Mouse (Mus musculus) erythroblast, adult 5-6 weeks (primary cell): ENCODE results near the gene 2010111I01Rik. TPM values are rescaled to one million over a fixed set of nuclear protein-coding genes. Genes with fewer than 3 reads are reported as not detected.

Experiments used
- ATAC-seq: replicated peaks from 2 replicates; pipeline ENCODE4 v1.8.0; 2016; ENCODE audit warnings: moderate number of reproducible peaks, mild to moderate bottlenecking, moderate TSS enrichment, inconsistent platforms; ENCODE audit not compliant: poor library complexity, low FRiP score, severe bottlenecking
- total RNA-seq, 2 experiments: library from RNA; stranded (forward) in 1 of 2; stranded (reverse) in 1 of 2; fragments of 150-400 nt in 1 of 2; fragments of 200-764, 138-1000 nt in 1 of 2; gene quantifications; 2 replicates each; pipeline versions ENCODE4 v1.2.3 to v1.2.4; 2015 to 2017; ENCODE audit warnings: low replicate concordance in 2 of 2

2010111I01Rik gene
- total RNA-seq, 2 experiments from 2014 or later = 3.8 to 6.4 TPM

- no peak for ATAC-seq
These were observed 351.1 kb downstream of the 2010111I01Rik start for GRCm38 (mm10) chr13:63315777-63316176.

- ATAC-seq = no peak
These were observed 351.7 kb downstream of the 2010111I01Rik start for GRCm38 (mm10) chr13:63316407-63316806.

- no peak for ATAC-seq
These were observed 353.0 kb downstream of the 2010111I01Rik start for GRCm38 (mm10) chr13:63317681-63318104.

DNA sequence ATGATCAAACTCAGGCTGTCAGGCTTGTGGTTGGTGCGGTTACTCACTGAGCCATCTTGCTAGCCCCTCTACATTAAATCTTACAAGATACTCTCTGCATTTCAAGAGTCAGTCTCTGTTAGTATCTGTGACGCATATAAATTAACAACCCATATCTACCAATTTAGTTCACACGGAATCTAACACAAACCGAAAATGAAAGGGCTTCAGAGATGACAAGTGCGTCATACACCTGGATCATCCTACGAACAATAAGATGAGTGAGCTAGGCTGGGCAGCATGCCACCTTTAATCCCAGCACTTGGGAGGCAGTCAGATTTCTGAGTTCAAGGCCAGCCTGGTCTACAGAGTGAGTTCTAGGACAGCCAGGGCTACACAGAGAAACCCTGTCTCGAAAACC is 355.1 kb downstream of the 2010111I01Rik start:
- ATAC-seq = no peak

- no peak for ATAC-seq
These were observed 357.0 kb downstream of the 2010111I01Rik start for GRCm38 (mm10) chr13:63321689-63322088.

- ATAC-seq = no peak
These were observed 358.1 kb downstream of the 2010111I01Rik start for GRCm38 (mm10) chr13:63322756-63323155.

DNA sequence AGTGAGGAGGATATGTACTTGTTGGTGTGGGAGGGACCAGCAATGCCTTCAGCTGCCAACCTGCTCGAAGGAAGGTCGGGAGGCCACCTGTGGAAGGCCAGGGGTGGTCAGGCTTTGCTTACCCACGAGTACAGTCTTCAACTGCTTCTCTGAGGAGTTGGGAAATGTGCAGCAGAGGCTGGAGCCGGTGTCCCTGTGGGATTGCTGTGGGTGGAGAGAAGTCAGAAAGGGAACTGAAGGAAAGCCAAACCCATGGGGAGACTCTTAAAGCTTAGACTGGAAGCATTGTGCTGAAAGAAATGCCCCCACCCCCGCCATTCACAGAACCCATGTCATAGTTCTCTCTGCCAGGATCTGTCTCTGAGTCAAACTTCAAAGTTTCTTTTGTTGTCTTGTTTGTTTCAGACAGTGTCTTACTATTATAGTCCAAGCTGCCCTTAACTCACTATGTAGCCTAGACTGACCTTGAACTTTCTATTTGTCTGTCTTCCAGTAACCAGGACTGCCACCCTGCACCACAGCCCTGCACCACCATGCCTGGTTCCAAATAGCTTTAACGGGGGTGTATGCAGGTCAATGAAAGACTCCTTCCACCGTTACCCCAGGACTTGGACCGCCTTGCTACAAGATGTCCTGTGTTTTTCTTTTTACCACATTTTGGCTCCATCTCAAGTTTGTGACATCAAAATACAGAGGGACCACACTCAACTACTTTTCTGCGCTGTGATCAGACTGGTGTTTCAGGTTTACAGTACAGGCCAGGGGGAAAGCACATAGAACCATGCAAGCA is 358.8 kb downstream of the 2010111I01Rik start:
- no peak for ATAC-seq

GRCm38 (mm10) chr13:63324311-63324710 is 359.6 kb downstream of the 2010111I01Rik start:
- no peak for ATAC-seq

GRCm38 (mm10) chr13:63324978-63325848 is 360.5 kb downstream of the 2010111I01Rik start:
- ATAC-seq = no peak

DNA sequence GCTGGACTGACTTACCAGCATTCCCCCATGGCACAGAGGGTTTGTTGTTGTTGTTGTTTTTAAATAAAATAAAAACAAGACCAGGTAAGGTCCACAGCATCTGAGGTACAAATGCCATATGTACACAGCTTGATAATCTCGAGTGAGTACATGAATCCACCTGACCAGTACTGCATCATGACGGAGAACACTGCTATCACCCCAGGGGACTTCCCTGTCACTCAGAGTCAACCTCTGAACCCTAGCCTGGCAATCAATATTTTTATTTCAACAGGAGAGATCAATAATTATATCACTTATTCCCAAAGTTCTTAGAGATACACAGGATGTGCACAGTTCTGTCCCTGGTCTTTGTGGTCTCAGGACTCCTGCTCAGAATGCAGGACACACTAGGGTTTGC is 361.3 kb downstream of the 2010111I01Rik start:
- no peak for ATAC-seq

- ATAC-seq = no peak
These were observed 365.7 kb downstream of the 2010111I01Rik start for GRCm38 (mm10) chr13:63330236-63330860.

DNA sequence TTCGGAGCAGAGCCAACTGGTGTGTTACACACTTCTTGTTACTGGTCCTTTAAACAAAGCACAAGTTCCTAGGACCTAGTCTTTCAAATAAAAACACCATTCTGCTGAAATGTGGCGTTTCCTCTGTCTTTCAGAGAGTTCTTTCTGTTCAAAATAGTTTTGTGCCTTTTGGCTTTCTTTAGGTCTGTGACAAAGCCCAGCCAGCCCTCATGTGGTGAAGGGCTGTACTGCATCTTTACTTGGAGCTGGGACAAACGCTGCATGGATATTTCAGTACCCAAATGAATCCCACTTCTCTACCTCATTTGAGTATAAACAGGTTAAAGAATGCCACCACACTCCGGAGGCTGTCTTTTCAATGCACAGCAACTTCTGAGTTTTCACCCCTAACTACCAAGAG is 366.7 kb downstream of the 2010111I01Rik start:
- no peak for ATAC-seq

GRCm38 (mm10) chr13:63332576-63333300 is 368.0 kb downstream of the 2010111I01Rik start:
- ATAC-seq = peak; percentile 62; the same call in 1 of the 2 replicates

GRCm38 (mm10) chr13:63335421-63336134 is 370.9 kb downstream of the 2010111I01Rik start:
- 0 out of 2 replicates have a peak, but pooled peaks have one; percentile 59 for ATAC-seq

DNA sequence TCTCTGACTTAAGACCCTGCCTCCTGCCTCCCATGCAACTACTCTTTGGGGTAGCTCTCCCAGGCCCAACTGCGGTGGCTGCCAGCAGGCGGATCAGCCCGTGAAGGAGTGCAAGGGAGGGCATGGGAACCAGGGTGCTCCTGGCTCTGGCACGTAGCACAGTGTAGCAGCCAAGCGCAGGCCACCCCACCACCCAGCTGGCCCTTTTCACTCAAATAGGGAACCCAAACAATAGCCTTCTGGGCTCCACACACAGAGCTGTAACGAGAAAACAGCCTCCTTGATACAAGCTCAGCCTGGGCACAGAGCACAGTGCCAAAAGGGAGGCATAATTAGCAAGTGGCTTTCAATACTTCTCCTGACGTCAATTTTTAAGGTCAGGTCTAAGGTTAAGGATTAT is 371.6 kb downstream of the 2010111I01Rik start:
- no peak for ATAC-seq

- ATAC-seq = no peak
These were observed 372.7 kb downstream of the 2010111I01Rik start for GRCm38 (mm10) chr13:63337239-63337960.

GRCm38 (mm10) chr13:63339946-63340345 is 375.3 kb downstream of the 2010111I01Rik start:
- no peak for ATAC-seq

DNA sequence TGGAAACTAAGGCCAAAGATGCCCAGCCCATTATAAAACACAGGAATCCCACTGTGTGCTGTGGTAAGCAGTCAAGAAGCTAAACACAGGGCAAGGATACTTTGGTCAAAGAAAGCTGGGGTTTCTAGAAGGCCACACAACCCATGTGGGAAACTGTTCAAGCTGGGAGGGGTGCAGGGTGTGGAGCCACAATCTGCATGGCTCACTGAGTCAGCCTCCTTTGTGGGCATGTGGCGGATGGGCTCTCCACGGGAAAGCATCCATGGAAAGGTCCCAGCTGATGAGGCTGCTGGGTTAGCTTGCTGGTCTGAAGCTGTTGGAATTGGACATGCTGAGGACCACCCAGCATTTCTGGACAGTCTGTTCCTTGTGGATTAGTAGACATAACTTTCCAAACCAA is 378.1 kb downstream of the 2010111I01Rik start:
- ATAC-seq = 0 out of 2 replicates have a peak, but pooled peaks have one; percentile 32
